Mouse (Mus musculus) left cerebral cortex, adult 11 months (tissue): ENCODE data around the gene Bhlhb9.
A peak's percentile ranks its signal among the peaks of the same experiment; 100 is the strongest.
"Not testable (repeated sequence)": the region's sequence is repeated elsewhere in the genome, so short reads cannot be mapped to it uniquely, and the experiment has no call there.

Experiments
- DNase-seq: peaks from one replicate; pipeline ENCODE4 v3.0.0; 2022; ENCODE audit warnings: low spot score

The Bhlhb9 gene

GRCm38 (mm10) chrX:135797212-135797644 lies at the start of gene Bhlhb9:
TSS of gene Bhlhb9 (plus strand) at chrX:135797594.
- peak; percentile 47 for DNase-seq

- DNase-seq: peak; percentile 34
Observed at GRCm38 (mm10) chrX:135752832-135753231, 44.6 kb upstream of the Bhlhb9 start.

- no peak for DNase-seq
Observed at GRCm38 (mm10) chrX:135761707-135762106, 35.7 kb upstream of the Bhlhb9 start.

GRCm38 (mm10) chrX:135768043-135768548 lies 29.3 kb upstream of the Bhlhb9 start:
- no peak for DNase-seq

GRCm38 (mm10) chrX:135768565-135768964 lies 28.8 kb upstream of the Bhlhb9 start:
- DNase-seq: no peak

- no peak for DNase-seq
Observed at GRCm38 (mm10) chrX:135791536-135791935, 5.9 kb upstream of the Bhlhb9 start.

GRCm38 (mm10) chrX:135792326-135792725 lies 5.1 kb upstream of the Bhlhb9 start:
- no peak for DNase-seq

- DNase-seq: peak; percentile 35
Observed at GRCm38 (mm10) chrX:135795591-135796304, 1.6 kb upstream of the Bhlhb9 start.

GRCm38 (mm10) chrX:135796305-135797211 lies 836 bp upstream of the Bhlhb9 start:
- not testable (repeated sequence) for DNase-seq

- no peak for DNase-seq
Observed at GRCm38 (mm10) chrX:135804149-135804548, 6.8 kb downstream of the Bhlhb9 start.

GRCm38 (mm10) chrX:135805780-135806179 lies 8.4 kb downstream of the Bhlhb9 start:
- peak; percentile 43 for DNase-seq

- not testable (repeated sequence) for DNase-seq
Observed at GRCm38 (mm10) chrX:135835896-135836295, 38.5 kb downstream of the Bhlhb9 start.

- DNase-seq: no peak
Observed at GRCm38 (mm10) chrX:135837896-135838295, 40.5 kb downstream of the Bhlhb9 start.

- peak; percentile 42 for DNase-seq
Observed at GRCm38 (mm10) chrX:135838521-135839360, 41.3 kb downstream of the Bhlhb9 start, which contains the start of gene Gprasp2. TSS of gene Gprasp2 (plus strand) at chrX:135839034.

- not testable (repeated sequence) for DNase-seq
Observed at GRCm38 (mm10) chrX:135839397-135840391, 42.3 kb downstream of the Bhlhb9 start.

- not testable (repeated sequence) for DNase-seq
Observed at GRCm38 (mm10) chrX:135866806-135867205, 69.4 kb downstream of the Bhlhb9 start.

GRCm38 (mm10) chrX:135876679-135877078 lies 79.3 kb downstream of the Bhlhb9 start:
- DNase-seq: no peak

GRCm38 (mm10) chrX:135879626-135880025 lies 82.2 kb downstream of the Bhlhb9 start:
- DNase-seq: no peak

- peak; percentile 68 for DNase-seq
Observed at GRCm38 (mm10) chrX:135885411-135886233, 88.2 kb downstream of the Bhlhb9 start.

GRCm38 (mm10) chrX:135886234-135886585 lies 88.8 kb downstream of the Bhlhb9 start:
- DNase-seq: no peak
